Mouse (Mus musculus) ovary, postnatal 10 days (tissue): Measurements from ENCODE around the gene Hist1h3c.
A peak's percentile ranks its signal among the peaks of the same experiment; 100 is the strongest.
"Not testable (repeated sequence)": the region's sequence is repeated elsewhere in the genome, so short reads cannot be mapped to it uniquely, and the experiment has no call there.

Experiments used
- DNase-seq: peaks from one replicate; pipeline ENCODE4 v3.0.0; 2022; ENCODE audit warnings: low spot score

The Hist1h3c gene

GRCm38 (mm10) chr13:23705751-23706356 lies 39.5 kb downstream of the Hist1h3c start:
- DNase-seq: no peak

DNA sequence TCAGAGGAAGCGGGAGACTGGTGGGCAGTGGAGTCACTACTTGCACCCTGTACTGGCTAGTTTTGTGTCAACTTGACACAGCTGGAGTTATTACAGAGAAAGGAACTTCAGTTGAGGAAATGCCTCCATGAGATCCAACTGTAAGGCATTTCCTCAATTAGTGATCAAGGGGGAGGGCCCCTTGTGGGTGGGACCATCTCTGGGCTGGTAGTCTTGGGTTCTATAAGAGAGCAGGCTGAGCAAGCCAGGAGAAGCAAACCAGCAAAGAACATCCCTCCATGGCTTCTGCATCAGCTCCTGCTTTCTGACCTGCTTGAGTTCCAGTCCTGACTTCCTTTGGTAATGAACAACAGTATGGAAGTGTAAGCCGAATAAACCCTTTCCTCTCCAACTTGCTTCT lies 42.6 kb downstream of the Hist1h3c start:
- DNase-seq: not testable (repeated sequence)

- DNase-seq: no peak
Observed at GRCm38 (mm10) chr13:23702220-23702619, 43.2 kb downstream of the Hist1h3c start.

DNA sequence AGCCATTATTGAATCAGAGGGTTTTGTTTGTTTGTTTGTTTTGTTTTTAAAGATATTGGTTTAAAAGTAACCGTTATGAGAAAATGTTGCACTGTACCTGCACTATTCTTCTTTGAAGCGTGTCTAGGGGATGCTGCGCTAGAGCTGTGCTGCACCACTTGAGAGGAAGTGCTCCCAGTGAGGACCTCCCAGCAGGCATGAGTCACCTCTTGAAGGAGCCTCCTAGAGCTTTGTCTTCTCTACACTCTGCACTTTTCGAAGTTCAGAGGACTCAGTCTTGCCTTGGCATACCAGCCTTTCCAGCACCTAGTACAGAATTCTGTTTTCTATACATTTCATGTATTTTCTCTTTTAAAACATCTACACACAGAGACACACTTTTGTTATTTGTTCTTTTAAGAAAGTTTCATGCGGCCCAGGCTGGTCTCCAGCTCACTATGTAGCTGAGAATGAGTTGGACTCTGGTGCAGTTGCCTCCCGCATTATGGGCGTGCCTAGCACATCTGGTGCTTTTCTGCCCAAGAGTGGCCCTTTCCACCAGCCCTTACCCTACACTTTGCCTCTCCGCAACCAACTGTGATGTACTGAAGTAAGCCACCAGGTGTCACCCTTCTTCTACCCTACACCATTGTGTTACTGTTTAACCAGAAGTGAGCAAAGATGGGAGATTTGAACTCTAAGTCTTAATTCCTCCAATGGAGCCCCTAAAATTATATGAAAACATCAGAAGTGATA lies 44.4 kb downstream of the Hist1h3c start:
- DNase-seq: no peak

DNA sequence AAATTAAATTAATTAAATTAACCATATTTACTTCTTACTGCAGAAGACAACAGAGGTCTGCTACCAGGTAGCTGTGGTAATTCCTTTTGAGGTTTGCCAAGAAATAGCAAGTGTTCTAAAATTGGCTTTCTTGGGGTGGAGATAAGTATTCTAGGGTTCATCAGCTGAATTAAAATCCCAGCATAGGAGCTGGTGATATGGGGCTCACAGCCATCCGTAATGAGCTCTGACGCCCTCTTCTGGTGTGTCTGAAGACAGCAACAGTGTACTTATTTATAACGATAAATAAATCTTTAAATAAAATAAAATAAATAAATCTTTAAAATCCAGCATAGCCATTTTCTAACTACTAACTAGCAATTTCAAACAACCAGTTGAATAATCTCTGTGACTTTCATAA lies 45.6 kb downstream of the Hist1h3c start:
- DNase-seq: no peak

GRCm38 (mm10) chr13:23698996-23699395 lies 46.4 kb downstream of the Hist1h3c start:
- no peak for DNase-seq

- peak; percentile 100 for DNase-seq
Observed at GRCm38 (mm10) chr13:23698300-23698693, 47.1 kb downstream of the Hist1h3c start, which contains the start of gene Hist1h4c. Hist1h4c (minus strand) TSS chr13:23698454.

- no peak for DNase-seq
Observed at GRCm38 (mm10) chr13:23697491-23698299, 47.7 kb downstream of the Hist1h3c start.

- no peak for DNase-seq
Observed at GRCm38 (mm10) chr13:23696061-23696474, 49.3 kb downstream of the Hist1h3c start.

DNA sequence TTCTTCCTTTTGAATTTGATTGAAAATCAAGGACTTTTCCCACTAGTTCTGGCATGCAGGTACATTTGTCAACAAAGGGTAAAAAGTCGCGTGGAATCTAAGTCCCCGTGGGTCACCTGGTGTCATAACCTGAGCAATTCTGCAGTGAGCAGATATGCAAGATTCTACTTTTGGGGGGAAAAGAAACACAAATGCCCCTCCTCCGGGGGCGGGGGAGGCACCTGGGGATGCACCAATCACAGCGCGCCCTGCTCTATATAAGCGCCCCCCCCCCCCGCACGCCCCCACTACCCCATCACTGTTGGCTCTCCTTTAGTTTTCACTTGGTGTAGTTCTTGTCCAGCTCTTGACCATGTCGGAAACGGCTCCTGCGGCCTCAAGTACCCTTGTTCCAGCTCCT lies 49.9 kb downstream of the Hist1h3c start, which contains the start of gene Hist1h1t:
Gene Hist1h1t (plus strand): TSS at position 301 of the 400 bp plus-strand sequence.
- no peak for DNase-seq
